Mouse (Mus musculus) heart, postnatal 0 days (tissue): ENCODE results near the gene Gm10491. TPM values are rescaled to one million over a fixed set of nuclear protein-coding genes. Genes with fewer than 3 reads are reported as not detected.

Source experiments
- ATAC-seq: fragments of 200-750 bp; cut with Nextera tagmentation; 2 replicates; pipeline ENCODE4 v1.8.0; 2017; ENCODE audit warnings: low read depth, moderate number of reproducible peaks, moderate library complexity; ENCODE audit not compliant: insufficient read depth
- DNase-seq: peaks from one replicate; pipeline ENCODE4 v3.0.0-alpha.2; 2016; ENCODE audit warnings: low spot score
- H3K27ac ChIP-seq: fragments of 300-500 bp; sonication (generic); 2 replicates; pipeline ENCODE4 v1.5.1; 2014; ENCODE audit warnings: low read depth, mild to moderate bottlenecking
- H3K27me3 ChIP-seq: fragments of 300-500 bp; sonication (generic); 2 replicates; pipeline ENCODE4 v1.6.1; 2014; ENCODE audit warnings: low read length, mixed read lengths; ENCODE audit not compliant: control insufficient read depth, insufficient read depth
- H3K36me3 ChIP-seq: fragments of 300-500 bp; sonication (generic); replicated peaks from 2 replicates; pipeline ENCODE4 v1.6.1; 2014; ENCODE audit warnings: low read length, mixed read lengths; ENCODE audit not compliant: control insufficient read depth, insufficient read depth
- H3K4me1 ChIP-seq: fragments of 300-500 bp; sonication (generic); 2 replicates; pipeline ENCODE4 v1.6.1; 2014; ENCODE audit warnings: antibody characterized with exemption; ENCODE audit not compliant: control insufficient read depth, insufficient read depth
- H3K4me2 ChIP-seq: fragments of 300-500 bp; sonication (generic); 2 replicates; pipeline ENCODE4 v1.6.1; 2014; ENCODE audit warnings: low read depth, mild to moderate bottlenecking, low read length, moderate library complexity
- H3K4me3 ChIP-seq: fragments of 300-500 bp; sonication (generic); 2 replicates; pipeline ENCODE4 v1.5.1; 2014; ENCODE audit warnings: low read depth, low read length
- H3K9ac ChIP-seq: fragments of 300-500 bp; sonication (generic); replicated peaks from 2 replicates; pipeline ENCODE4 v1.6.1; 2014; ENCODE audit warnings: low read depth, low read length, mixed read lengths
- H3K9me3 ChIP-seq: fragments of 300-500 bp; sonication (generic); replicated peaks from 2 replicates; pipeline ENCODE4 v1.6.1; 2016; ENCODE audit warnings: low read length; ENCODE audit not compliant: control insufficient read depth
- CTCF ChIP-seq: IDR thresholded peaks from 2 replicates; pipeline ENCODE4 v1.5.1; 2016; ENCODE audit warnings: antibody characterized with exemption, control low read depth, low read depth
- EP300 ChIP-seq: IDR thresholded peaks from 2 replicates; pipeline ENCODE4 v1.6.1; 2016; ENCODE audit warnings: antibody characterized with exemption, low read depth
- WGBS: fragments of 180-500 bp; shearing (Covaris S2); extraction: QIAGEN DNeasy Blood & Tissue Kit; methylation state at CpG from one replicate; pipeline ENCODE4 v1.1.7; 2014; 5-methylcytosine and 5-hydroxymethylcytosine counted together
- polyA plus RNA-seq: library from polyadenylated mRNA; unstranded; fragments of >200 nt; fragmentation: Nextera tagmentation; extraction: Ambion mirVana; gene quantifications from 2 replicates; pipeline ENCODE4 v1.2.1, GENCODE M21; 2015
- total RNA-seq: library from RNA; depleted of rRNA; stranded (reverse); fragments of >200 nt; gene quantifications from 2 replicates; pipeline ENCODE4 v1.2.3, GENCODE M21; 2014; ENCODE audit warnings: low replicate concordance; rRNA removed

Gm10491 gene
- total and polyA plus RNA-seq, 2 experiments from 2014 or later = not detected

- Histone ChIP-seq H3K4me1 (no peaks in the 10 kb centered on the region), H3K27me3 (no peaks in the 10 kb centered on the region), H3K9ac (no peak overlapping the region), H3K4me3 (no peak overlapping the region), H3K36me3 (peaks cover 12% of the 10 kb centered on the region), H3K4me2 (no peak overlapping the region), H3K9me3 (no peaks in the 10 kb centered on the region), H3K27ac (no peak overlapping the region)
- WGBS = 73% methylated on average over 3 of the region's 3 CpGs
- ATAC-seq (no peak), DNase-seq (no peak)
- TF ChIP-seq CTCF (no peak), EP300 (no peak)
These were observed 43.1 kb downstream of the Gm10491 start for GRCm38 (mm10) chrX:7864551-7864950.

- ATAC-seq (no peak), DNase-seq (no peak)
- 68% methylated on average over 1 of the region's 1 CpGs for WGBS
- H3K36me3 ChIP-seq = peaks cover 9% of the 10 kb centered on the region
- H3K9ac ChIP-seq = no peak overlapping the region
- no peaks in the 10 kb centered on the region for H3K9me3 ChIP-seq
- no peak overlapping the region for H3K4me3 ChIP-seq
- TF ChIP-seq CTCF (no peak), EP300 (no peak)
- H3K4me1 ChIP-seq = no peaks in the 10 kb centered on the region
- no peak overlapping the region for H3K27ac ChIP-seq
- no peak overlapping the region for H3K4me2 ChIP-seq
- H3K27me3 ChIP-seq = no peaks in the 10 kb centered on the region
These were observed 44.5 kb downstream of the Gm10491 start for GRCm38 (mm10) chrX:7863181-7863580.

- Histone ChIP-seq H3K36me3 (no peaks in the 10 kb centered on the region), H3K27ac (no peak overlapping the region), H3K4me2 (no peak overlapping the region), H3K4me1 (no peaks in the 10 kb centered on the region), H3K9me3 (no peaks in the 10 kb centered on the region), H3K4me3 (no peak overlapping the region), H3K9ac (no peak overlapping the region), H3K27me3 (no peaks in the 10 kb centered on the region)
- WGBS = 55% methylated on average over 3 of the region's 3 CpGs
- ATAC-seq (no peak), DNase-seq (no peak)
- TF ChIP-seq CTCF (no peak), EP300 (no peak)
These were observed 48.4 kb downstream of the Gm10491 start for GRCm38 (mm10) chrX:7859191-7859753.

Other genes with a start within 250 kb of the Gm10491 start
- 134 and 184 TPM in 2 replicates for gene Plp2, start 236.4 kb downstream of the Gm10491 start, total RNA-seq
- gene Plp2, start 236.4 kb downstream of the Gm10491 start, polyA plus RNA-seq = 91.1 and 95.7 TPM in 2 replicates
- gene Magix, start 226.6 kb downstream of the Gm10491 start, total RNA-seq = 1.1 and 2.0 TPM in 2 replicates
- 1.5 and 1.8 TPM in 2 replicates for gene Magix, start 226.6 kb downstream of the Gm10491 start, polyA plus RNA-seq
- 2.8 and 9.9 TPM in 2 replicates for gene Gpkow, start 210.7 kb downstream of the Gm10491 start, total RNA-seq
- 21.3 and 22.7 TPM in 2 replicates for gene Gpkow, start 210.7 kb downstream of the Gm10491 start, polyA plus RNA-seq
- gene Wdr45, start 193.5 kb downstream of the Gm10491 start, total RNA-seq = 24.2 and 52.7 TPM in 2 replicates
- gene Wdr45, start 193.5 kb downstream of the Gm10491 start, polyA plus RNA-seq = 27.1 and 29.2 TPM in 2 replicates
- 3.1 TPM in 1 of 2 replicates, not detected in the other for gene Gm45208, start 185.6 kb downstream of the Gm10491 start, total RNA-seq
- not detected in 2 replicates for gene Gm45208, start 185.6 kb downstream of the Gm10491 start, polyA plus RNA-seq
- gene Praf2, start 179.4 kb downstream of the Gm10491 start, total RNA-seq = 12.6 and 22.6 TPM in 2 replicates
- gene Praf2, start 179.4 kb downstream of the Gm10491 start, polyA plus RNA-seq = 11.0 and 13.6 TPM in 2 replicates
- 0.92 and 5.8 TPM in 2 replicates for gene Ccdc120, start 156.9 kb downstream of the Gm10491 start, total RNA-seq
- gene Ccdc120, start 156.9 kb downstream of the Gm10491 start, polyA plus RNA-seq = 1.8 and 2.2 TPM in 2 replicates
- 8.4 and 17.3 TPM in 2 replicates for gene Tfe3, start 145.3 kb downstream of the Gm10491 start, total RNA-seq
- gene Tfe3, start 145.3 kb downstream of the Gm10491 start, polyA plus RNA-seq = 11.5 and 11.6 TPM in 2 replicates
- 2.4 and 6.8 TPM in 2 replicates for gene Gripap1, start 118.1 kb downstream of the Gm10491 start, total RNA-seq
- gene Gripap1, start 118.1 kb downstream of the Gm10491 start, polyA plus RNA-seq = 17.5 and 19.3 TPM in 2 replicates
- gene Kcnd1, start 85.5 kb downstream of the Gm10491 start, total RNA-seq = 0.08 and 0.23 TPM in 2 replicates
- gene Kcnd1, start 85.5 kb downstream of the Gm10491 start, polyA plus RNA-seq = 0.20 and 0.22 TPM in 2 replicates
- 25.7 and 38.0 TPM in 2 replicates for gene Otud5, start 66.5 kb downstream of the Gm10491 start, total RNA-seq
- gene Otud5, start 66.5 kb downstream of the Gm10491 start, polyA plus RNA-seq = 14.4 and 16.2 TPM in 2 replicates
- 3.1 and 15.9 TPM in 2 replicates for gene Pim2, start 29.6 kb downstream of the Gm10491 start, total RNA-seq
- 2.3 and 2.4 TPM in 2 replicates for gene Pim2, start 29.6 kb downstream of the Gm10491 start, polyA plus RNA-seq
- 19.7 and 30.8 TPM in 2 replicates for gene Slc35a2, start 23.8 kb downstream of the Gm10491 start, total RNA-seq
- 19.3 and 20.9 TPM in 2 replicates for gene Slc35a2, start 23.8 kb downstream of the Gm10491 start, polyA plus RNA-seq
- gene Pqbp1, start 8.6 kb downstream of the Gm10491 start, total RNA-seq = 44.5 and 63.0 TPM in 2 replicates
- 55.6 and 57.6 TPM in 2 replicates for gene Pqbp1, start 8.6 kb downstream of the Gm10491 start, polyA plus RNA-seq
- gene Timm17b, start 8.5 kb downstream of the Gm10491 start, total RNA-seq = 37.7 and 46.4 TPM in 2 replicates
- gene Timm17b, start 8.5 kb downstream of the Gm10491 start, polyA plus RNA-seq = 91.3 and 99.7 TPM in 2 replicates
- gene Gm10490, start 1.7 kb upstream of the Gm10491 start, total RNA-seq = not detected in 2 replicates
- not detected in 2 replicates for gene Gm10490, start 1.7 kb upstream of the Gm10491 start, polyA plus RNA-seq
- not detected in 2 replicates for gene Pcsk1n, start 12.0 kb upstream of the Gm10491 start, total RNA-seq
- 0.05 and 0.33 TPM in 2 replicates for gene Pcsk1n, start 12.0 kb upstream of the Gm10491 start, polyA plus RNA-seq
- gene Eras, start 20.8 kb upstream of the Gm10491 start, total RNA-seq = not detected in 2 replicates
- not detected in 2 replicates for gene Eras, start 20.8 kb upstream of the Gm10491 start, polyA plus RNA-seq
- 28.6 and 37.2 TPM in 2 replicates for gene Hdac6, start 40.1 kb upstream of the Gm10491 start, total RNA-seq
- 16.2 and 18.4 TPM in 2 replicates for gene Hdac6, start 40.1 kb upstream of the Gm10491 start, polyA plus RNA-seq
- gene Gata1, start 70.2 kb upstream of the Gm10491 start, total RNA-seq = 0.19 TPM in 1 of 2 replicates, not detected in the other
- 0.14 and 0.20 TPM in 2 replicates for gene Gata1, start 70.2 kb upstream of the Gm10491 start, polyA plus RNA-seq
- gene Glod5, start 110.7 kb upstream of the Gm10491 start, total RNA-seq = not detected in 2 replicates
- 0.55 TPM in 2 replicates for gene Glod5, start 110.7 kb upstream of the Gm10491 start, polyA plus RNA-seq
- gene Suv39h1, start 166.9 kb upstream of the Gm10491 start, total RNA-seq = 15.7 and 15.9 TPM in 2 replicates
- 8.2 and 8.6 TPM in 2 replicates for gene Suv39h1, start 166.9 kb upstream of the Gm10491 start, polyA plus RNA-seq
- 0.31 TPM in 1 of 2 replicates, not detected in the other for gene Was, start 182.7 kb upstream of the Gm10491 start, total RNA-seq
- gene Was, start 182.7 kb upstream of the Gm10491 start, polyA plus RNA-seq = 0.22 and 0.25 TPM in 2 replicates
- 130 and 155 TPM in 2 replicates for gene Wdr13, start 225.1 kb upstream of the Gm10491 start, total RNA-seq
- 24.4 and 26.4 TPM in 2 replicates for gene Wdr13, start 225.1 kb upstream of the Gm10491 start, polyA plus RNA-seq
- 408 and 439 TPM in 2 replicates for gene Rbm3, start 238.0 kb upstream of the Gm10491 start, total RNA-seq
- gene Rbm3, start 238.0 kb upstream of the Gm10491 start, polyA plus RNA-seq = 524 and 551 TPM in 2 replicates